Mouse (Mus musculus): ENCODE data around the gene Vmn1r113. TPM values are rescaled to one million over a fixed set of nuclear protein-coding genes. Genes with fewer than 3 reads are reported as not detected.
"Not testable (repeated sequence)": the region's sequence is repeated elsewhere in the genome, so short reads cannot be mapped to it uniquely, and the experiment has no call there.

The Vmn1r113 gene
- polyA plus RNA-seq (2012; rRNA removed), result not detected in 2 replicates

- not testable (repeated sequence) for H3K27me3 ChIP-seq (ENCODE audit: control insufficient read depth, insufficient read depth, low read length); H3K4me1 ChIP-seq (replicated peaks; ENCODE audit: control insufficient read depth, insufficient read depth, low read length); H3K36me3 ChIP-seq (ENCODE audit: control insufficient read depth, insufficient read depth, low read length); H3K4me3 ChIP-seq (ENCODE audit: control insufficient read depth, insufficient read depth, low read length); H3K27ac ChIP-seq (ENCODE audit: control insufficient read depth, insufficient read depth, low read length); DNase-seq
- WGBS, result 66% methylated on average over 2 of the region's 2 CpGs
Measured at GRCm38 (mm10) chr7:20786985-20787384, at the start of gene Vmn1r113. Gene Vmn1r113 (plus strand): TSS chr7:20787285.

- not testable (repeated sequence) for H3K4me3 ChIP-seq (ENCODE audit: control insufficient read depth, insufficient read depth, low read length); H3K27me3 ChIP-seq (ENCODE audit: control insufficient read depth, insufficient read depth, low read length); DNase-seq; H3K36me3 ChIP-seq (ENCODE audit: control insufficient read depth, insufficient read depth, low read length); H3K27ac ChIP-seq (ENCODE audit: control insufficient read depth, insufficient read depth, low read length); H3K4me1 ChIP-seq (replicated peaks; ENCODE audit: control insufficient read depth, insufficient read depth, low read length)
- no CpG with 5 or more reads among the region's 3 CpGs for WGBS
Measured at GRCm38 (mm10) chr7:20770885-20771284, 16.2 kb upstream of the Vmn1r113 start, which contains the start of gene Vmn1r112. Gene Vmn1r112 (plus strand): TSS chr7:20771185.

- H3K27me3 ChIP-seq (ENCODE audit: control insufficient read depth, insufficient read depth, low read length); H3K4me3 ChIP-seq (ENCODE audit: control insufficient read depth, insufficient read depth, low read length); H3K4me1 ChIP-seq (replicated peaks; ENCODE audit: control insufficient read depth, insufficient read depth, low read length); H3K36me3 ChIP-seq (ENCODE audit: control insufficient read depth, insufficient read depth, low read length); H3K27ac ChIP-seq (ENCODE audit: control insufficient read depth, insufficient read depth, low read length); DNase-seq: not testable (repeated sequence)
- WGBS, result no CpG with 5 or more reads among the region's 5 CpGs
Measured at GRCm38 (mm10) chr7:20812086-20812485, 25.0 kb downstream of the Vmn1r113 start, which contains the start of gene Vmn1r114. Gene Vmn1r114 (minus strand): TSS chr7:20812186.

Other genes starting within 250 kb of the Vmn1r113 start
- not detected in 2 replicates for gene Gm5726, start 241.5 kb upstream of the Vmn1r113 start, polyA plus RNA-seq (2012; rRNA removed)
- not detected in 2 replicates for gene Gm4141, start 211.0 kb upstream of the Vmn1r113 start, polyA plus RNA-seq (2012; rRNA removed)
- not detected in 2 replicates for gene Gm4513, start 188.3 kb upstream of the Vmn1r113 start, polyA plus RNA-seq (2012; rRNA removed)
- gene Vmn1r107, start 118.4 kb upstream of the Vmn1r113 start, polyA plus RNA-seq (2012; rRNA removed), result not detected in 2 replicates
- gene Vmn1r111, start 84.1 kb upstream of the Vmn1r113 start, polyA plus RNA-seq (2012; rRNA removed), result not detected in 2 replicates
- not detected in 2 replicates for gene Gm10668, start 56.7 kb upstream of the Vmn1r113 start, polyA plus RNA-seq (2012; rRNA removed)
- not detected in 2 replicates for gene Vmn1r112, start 16.1 kb upstream of the Vmn1r113 start, polyA plus RNA-seq (2012; rRNA removed)
- gene Vmn1r114, start 24.9 kb downstream of the Vmn1r113 start, polyA plus RNA-seq (2012; rRNA removed), result not detected in 2 replicates
- gene Vmn1r115, start 57.7 kb downstream of the Vmn1r113 start, polyA plus RNA-seq (2012; rRNA removed), result not detected in 2 replicates
- gene Vmn1r116, start 85.0 kb downstream of the Vmn1r113 start, polyA plus RNA-seq (2012; rRNA removed), result not detected in 2 replicates
- gene Vmn1r117, start 96.8 kb downstream of the Vmn1r113 start, polyA plus RNA-seq (2012; rRNA removed), result not detected in 2 replicates
- gene Vmn1r118, start 125.1 kb downstream of the Vmn1r113 start, polyA plus RNA-seq (2012; rRNA removed), result not detected in 2 replicates
- not detected in 2 replicates for gene Vmn1r119, start 225.2 kb downstream of the Vmn1r113 start, polyA plus RNA-seq (2012; rRNA removed)